Mouse (Mus musculus) liver, embryonic 16.5 days (tissue): ENCODE measurements around the gene Fam78a. TPM values are rescaled to one million over a fixed set of nuclear protein-coding genes. Genes with fewer than 3 reads are reported as not detected.

Experiments used
- ATAC-seq: fragments of 200-750 bp; cut with Nextera tagmentation; 2 replicates; pipeline ENCODE4 v1.8.0; 2017; ENCODE audit warnings: low read depth, mild to moderate bottlenecking, moderate number of reproducible peaks, moderate library complexity
- H3K27ac ChIP-seq: fragments of 300-500 bp; sonication (generic); 2 replicates; pipeline ENCODE4 v1.5.1; 2014; ENCODE audit warnings: mild to moderate bottlenecking, low read length
- H3K27me3 ChIP-seq: fragments of 300-500 bp; sonication (generic); 2 replicates; pipeline ENCODE4 v1.6.1; 2014; ENCODE audit warnings: low read depth, low read length, mixed read lengths; ENCODE audit not compliant: control insufficient read depth, insufficient read depth
- H3K36me3 ChIP-seq: fragments of 300-500 bp; sonication (generic); 2 replicates; pipeline ENCODE4 v1.6.1; 2014; ENCODE audit warnings: mild to moderate bottlenecking; ENCODE audit not compliant: control insufficient read depth, insufficient read depth
- H3K4me1 ChIP-seq: fragments of 300-500 bp; sonication (generic); 2 replicates; pipeline ENCODE4 v1.6.1; 2014; ENCODE audit warnings: low read depth, low read length, mixed read lengths; ENCODE audit not compliant: control insufficient read depth
- H3K4me2 ChIP-seq: fragments of 300-500 bp; sonication (generic); 2 replicates; pipeline ENCODE4 v1.6.1; 2014; ENCODE audit warnings: low read depth, low read length, mixed read lengths
- H3K4me3 ChIP-seq: fragments of 300-500 bp; sonication (generic); 2 replicates; pipeline ENCODE4 v1.5.1; 2014; ENCODE audit warnings: low read depth, mild to moderate bottlenecking, low read length
- H3K9ac ChIP-seq: fragments of 300-500 bp; sonication (generic); 2 replicates; pipeline ENCODE4 v1.6.1; 2014; ENCODE audit warnings: low read depth, low read length
- H3K9me3 ChIP-seq: fragments of 300-500 bp; sonication (generic); replicated peaks from 2 replicates; pipeline ENCODE4 v1.6.1; 2016; ENCODE audit warnings: low read length; ENCODE audit not compliant: control insufficient read depth
- WGBS: fragments of 180-500 bp; shearing (Covaris S2); extraction: QIAGEN DNeasy Blood & Tissue Kit; methylation state at CpG from one replicate; pipeline ENCODE4 v1.1.7; 2014; ENCODE audit not compliant: insufficient replicate concordance; 5-methylcytosine and 5-hydroxymethylcytosine counted together
- polyA plus RNA-seq: library from polyadenylated mRNA; unstranded; fragments of >200 nt; fragmentation: Nextera tagmentation; extraction: Ambion mirVana; gene quantifications from 2 replicates; pipeline ENCODE4 v1.2.1, GENCODE M21; 2015

Gene Fam78a
- polyA plus RNA-seq, 1 experiment from 2014 or later: 6.5 TPM

GRCm38 (mm10) chr2:32081296-32081929 is 3.2 kb downstream of the Fam78a start:
- Histone ChIP-seq H3K9me3 (no peaks in the 10 kb centered on the region), H3K4me3 (peak overlapping the region; percentile 86), H3K27ac (peak overlapping the region; percentile 54), H3K36me3 (no peaks in the 10 kb centered on the region), H3K4me2 (peak overlapping the region; percentile 100), H3K9ac (peak overlapping the region; percentile 91), H3K4me1 (peaks cover 54% of the 10 kb centered on the region), H3K27me3 (no peaks in the 10 kb centered on the region)
- no peak for ATAC-seq
- WGBS: 36% methylated on average over 14 of the region's 14 CpGs

- WGBS: 66% methylated on average over 3 of the region's 3 CpGs
- H3K36me3 ChIP-seq: no peaks in the 10 kb centered on the region
- ATAC-seq: no peak
- peak overlapping the region; percentile 32 for H3K27ac ChIP-seq
- H3K4me2 ChIP-seq: peak overlapping the region; percentile 100
- H3K27me3 ChIP-seq: no peaks in the 10 kb centered on the region
- peak overlapping the region; percentile 86 for H3K4me3 ChIP-seq
- no peaks in the 10 kb centered on the region for H3K9me3 ChIP-seq
- peaks cover 47% of the 10 kb centered on the region for H3K4me1 ChIP-seq
- peak overlapping the region; percentile 9; the same call in 1 of the 2 replicates for H3K9ac ChIP-seq
Measured at GRCm38 (mm10) chr2:32080681-32081080, 4.0 kb downstream of the Fam78a start.

DNA sequence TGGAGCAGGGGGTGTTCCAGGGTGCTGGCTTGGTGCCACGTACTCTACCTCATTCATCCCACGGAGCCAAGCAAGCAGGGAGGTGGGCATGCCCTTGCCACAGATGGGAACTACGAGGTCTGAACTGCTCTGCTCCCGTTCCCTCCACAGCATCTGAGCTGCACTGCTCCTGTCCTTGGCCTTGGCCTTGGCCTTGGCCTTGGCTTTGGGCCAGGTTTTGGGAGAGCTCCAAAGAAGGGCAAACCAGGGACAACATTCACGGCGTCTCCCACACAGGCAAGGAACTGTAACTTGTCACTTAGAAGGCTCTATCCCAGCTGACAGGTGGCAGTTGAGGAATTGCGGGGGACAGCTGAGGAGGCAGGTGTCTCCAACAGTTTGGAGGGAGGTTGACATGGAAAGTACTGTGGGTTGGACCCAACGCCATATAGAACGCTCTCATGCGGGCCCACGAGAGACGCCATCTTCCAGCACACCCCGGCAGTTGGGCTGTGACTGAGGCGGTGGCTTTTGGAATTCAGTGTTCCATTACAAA is 5.4 kb downstream of the Fam78a start:
- WGBS: 84% methylated on average over 14 of the region's 14 CpGs
- Histone ChIP-seq H3K9me3 (no peaks in the 10 kb centered on the region), H3K4me3 (peak overlapping the region; percentile 13; the same call in 1 of the 2 replicates), H3K4me1 (peaks cover 40% of the 10 kb centered on the region), H3K27ac (no peak overlapping the region), H3K27me3 (no peaks in the 10 kb centered on the region), H3K36me3 (no peaks in the 10 kb centered on the region), H3K9ac (0 out of 2 replicates have a peak overlapping the region, but pooled peaks have one; percentile 0), H3K4me2 (peak overlapping the region; percentile 100)
- no peak for ATAC-seq

DNA sequence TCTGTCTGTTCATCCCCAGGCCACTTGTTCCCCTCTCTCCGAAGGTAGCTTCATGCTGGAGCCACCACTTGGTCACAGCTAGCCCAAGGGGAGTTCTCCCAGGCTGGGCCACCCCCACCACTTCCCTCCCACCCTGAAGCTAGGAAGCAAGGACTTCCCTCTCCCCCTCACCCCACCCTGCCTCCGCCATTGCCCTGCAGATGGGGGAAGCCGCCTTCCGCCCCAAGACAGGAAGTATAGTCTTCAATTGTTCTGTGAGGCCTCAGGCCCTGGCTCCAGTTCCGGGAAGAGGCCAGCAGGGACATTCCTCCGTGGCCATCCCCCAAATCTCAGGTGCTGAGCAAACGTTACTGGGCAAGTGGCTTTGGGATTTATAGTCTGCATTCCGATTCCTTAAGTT is 6.1 kb downstream of the Fam78a start:
- peak overlapping the region; percentile 100 for H3K4me2 ChIP-seq
- H3K9me3 ChIP-seq: no peaks in the 10 kb centered on the region
- peak overlapping the region; percentile 13 for H3K4me3 ChIP-seq
- WGBS: 28% methylated on average over 8 of the region's 8 CpGs
- no peaks in the 10 kb centered on the region for H3K36me3 ChIP-seq
- H3K27me3 ChIP-seq: no peaks in the 10 kb centered on the region
- H3K27ac ChIP-seq: peak overlapping the region; percentile 48
- H3K9ac ChIP-seq: no peak overlapping the region
- H3K4me1 ChIP-seq: peaks cover 36% of the 10 kb centered on the region
- ATAC-seq: no peak

GRCm38 (mm10) chr2:32077744-32078143 is 6.9 kb downstream of the Fam78a start:
- H3K9me3 ChIP-seq: no peaks in the 10 kb centered on the region
- WGBS: 80% methylated on average over 10 of the region's 10 CpGs
- peak overlapping the region; percentile 13 for H3K4me3 ChIP-seq
- H3K36me3 ChIP-seq: no peaks in the 10 kb centered on the region
- no peak overlapping the region for H3K4me2 ChIP-seq
- no peak overlapping the region for H3K9ac ChIP-seq
- peak overlapping the region; percentile 48 for H3K27ac ChIP-seq
- no peaks in the 10 kb centered on the region for H3K27me3 ChIP-seq
- peaks cover 36% of the 10 kb centered on the region for H3K4me1 ChIP-seq
- no peak for ATAC-seq

GRCm38 (mm10) chr2:32075368-32075767 is 9.3 kb downstream of the Fam78a start:
- H3K4me1 ChIP-seq: peaks cover 28% of the 10 kb centered on the region
- ATAC-seq: no peak
- H3K4me2 ChIP-seq: no peak overlapping the region
- no peaks in the 10 kb centered on the region for H3K27me3 ChIP-seq
- H3K27ac ChIP-seq: no peak overlapping the region
- H3K4me3 ChIP-seq: no peak overlapping the region
- H3K36me3 ChIP-seq: no peaks in the 10 kb centered on the region
- H3K9me3 ChIP-seq: no peaks in the 10 kb centered on the region
- 71% methylated on average over 7 of the region's 7 CpGs for WGBS
- H3K9ac ChIP-seq: no peak overlapping the region

DNA sequence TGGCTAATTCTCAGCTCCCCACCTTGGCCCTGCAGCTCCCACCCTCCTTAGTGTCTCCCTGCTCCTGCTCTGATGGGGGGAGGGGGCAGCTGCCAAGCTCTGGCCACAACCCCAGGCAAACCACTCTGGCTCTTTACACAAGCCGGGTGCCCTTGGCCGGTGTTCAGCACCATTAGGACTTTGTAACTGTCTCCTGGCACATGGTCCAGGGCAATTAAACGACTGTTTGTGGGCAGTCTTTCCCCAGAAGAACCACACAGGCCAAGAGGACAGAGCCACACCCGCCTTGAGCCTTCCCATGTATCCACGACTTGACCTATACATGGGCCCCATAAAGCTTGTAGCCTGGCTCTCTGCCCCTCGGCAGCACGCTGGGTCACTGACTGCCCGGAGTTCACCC is 10.3 kb downstream of the Fam78a start:
- peak; percentile 25; the same call in 1 of the 2 replicates for ATAC-seq
- Histone ChIP-seq H3K36me3 (peaks cover 3% of the 10 kb centered on the region), H3K4me2 (no peak overlapping the region), H3K27ac (no peak overlapping the region), H3K4me1 (peaks cover 20% of the 10 kb centered on the region), H3K9ac (no peak overlapping the region), H3K4me3 (no peak overlapping the region), H3K9me3 (no peaks in the 10 kb centered on the region), H3K27me3 (no peaks in the 10 kb centered on the region)
- WGBS: 67% methylated on average over 8 of the region's 8 CpGs

GRCm38 (mm10) chr2:32070747-32071146 is 13.9 kb downstream of the Fam78a start:
- Histone ChIP-seq H3K4me2 (no peak overlapping the region), H3K36me3 (peaks cover 21% of the 10 kb centered on the region), H3K27ac (no peak overlapping the region), H3K9me3 (no peaks in the 10 kb centered on the region), H3K4me3 (no peak overlapping the region), H3K27me3 (no peaks in the 10 kb centered on the region), H3K4me1 (peaks cover 4% of the 10 kb centered on the region), H3K9ac (no peak overlapping the region)
- no peak for ATAC-seq
- WGBS: 87% methylated on average over 10 of the region's 10 CpGs

- H3K27me3 ChIP-seq: no peaks in the 10 kb centered on the region
- peaks cover 5% of the 10 kb centered on the region for H3K4me1 ChIP-seq
- ATAC-seq: no peak
- H3K4me2 ChIP-seq: no peak overlapping the region
- peaks cover 22% of the 10 kb centered on the region for H3K36me3 ChIP-seq
- no peak overlapping the region for H3K4me3 ChIP-seq
- no peak overlapping the region for H3K27ac ChIP-seq
- H3K9me3 ChIP-seq: no peaks in the 10 kb centered on the region
- 81% methylated on average over 31 of the region's 31 CpGs for WGBS
- no peak overlapping the region for H3K9ac ChIP-seq
Measured at GRCm38 (mm10) chr2:32068811-32069607, 15.6 kb downstream of the Fam78a start.
